ENCODE assay signal across 11 mouse cellular contexts in the genomic region with DNA sequence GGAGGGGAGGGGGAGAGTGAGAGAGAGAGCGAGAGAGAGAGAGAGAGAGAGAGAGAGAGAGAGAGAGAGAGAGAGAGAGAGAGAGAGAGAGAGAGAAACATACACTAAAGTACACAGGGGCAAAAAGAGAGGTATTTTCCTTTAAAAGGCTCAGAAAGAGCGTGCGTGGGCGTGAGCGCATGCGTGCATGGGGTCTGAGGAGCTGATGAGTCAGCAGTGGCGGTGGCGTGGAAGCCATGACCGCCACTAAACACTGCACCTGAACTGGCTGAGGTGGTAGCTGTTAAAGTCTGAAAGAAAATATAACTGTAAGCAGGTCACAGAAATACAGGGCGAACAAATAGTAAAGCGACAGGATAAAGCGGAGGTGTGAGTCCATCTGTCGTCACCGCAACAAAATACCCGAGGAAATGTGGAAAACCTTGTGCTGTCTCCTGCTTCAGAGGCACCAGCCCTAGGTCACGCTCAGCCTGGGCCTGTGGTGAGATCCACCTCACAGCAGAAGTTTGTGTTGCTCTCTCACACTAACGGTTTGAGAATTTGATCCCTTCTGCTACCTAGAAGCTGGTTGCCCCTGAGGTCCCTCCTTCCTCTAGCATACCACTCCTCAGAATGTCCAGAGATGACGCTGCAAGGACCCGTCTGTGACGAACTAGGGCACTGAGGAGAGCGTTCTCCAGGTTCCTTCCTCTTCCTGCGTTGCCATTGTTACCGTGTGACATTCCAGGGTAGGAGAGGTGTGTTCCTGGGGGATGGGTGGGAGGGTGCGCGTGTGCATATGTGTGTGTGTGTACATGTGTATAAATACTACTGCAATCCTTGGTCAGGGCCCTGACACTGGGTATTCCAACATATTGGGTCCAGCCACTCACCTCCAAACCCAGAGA. TPM values are rescaled to one million over a fixed set of nuclear protein-coding genes. Genes with fewer than 3 reads are reported as not detected.
DNase-seq lines count a peak whose midpoint lies in the region; ATAC-seq and TF ChIP-seq lines count a peak whose summit lies in the region.
"Had no signal": no experiment of that assay in that cellular context is flagged by ENCODE, and none has a peak within 500 bp of the region (broad histone marks: within the 10 kb centered on the region; RNA-seq: fewer than 3 reads in every experiment).

No protein-coding gene starts in this region.

- peak; percentile 36; the same call in 1 of the 2 replicates for ATAC-seq in intestine, embryonic 14.5 days (replicated peaks; ENCODE audit: low FRiP score, low TSS enrichment, low read depth)
- ATAC-seq in intestine, postnatal 0 days, result no peak
- ATAC-seq in heart, embryonic 14.5 days (ENCODE audit: insufficient number of reproducible peaks, insufficient read depth, low FRiP score, low read depth), result no peak
- ATAC-seq: Patski had no signal

- WGBS in intestine, embryonic 14.5 days, result 59% methylated on average over 24 of the region's 25 CpGs
- WGBS in intestine, postnatal 0 days, result 73% methylated on average over 24 of the region's 25 CpGs
- 49% methylated on average over 24 of the region's 25 CpGs for WGBS in heart, embryonic 14.5 days
- WGBS in hindbrain, embryonic 10.5 days, result 73% methylated on average over 24 of the region's 25 CpGs

- no peak for TF ChIP-seq CTCF in intestine, postnatal 0 days (IDR thresholded peaks at IDR 0.05; ENCODE audit: low read depth)

- H3K36me3 ChIP-seq in intestine, embryonic 14.5 days (ENCODE audit: control insufficient read depth, insufficient read depth, low read length), result no peaks in the 10 kb centered on the region
- no peaks in the 10 kb centered on the region for H3K36me3 ChIP-seq in intestine, postnatal 0 days (ENCODE audit: control insufficient read depth, insufficient read depth)
- H3K36me3 ChIP-seq in heart, embryonic 14.5 days (ENCODE audit: control insufficient read depth, insufficient read depth, low read length), result no peaks in the 10 kb centered on the region
- H3K36me3 ChIP-seq in splenic B cell, adult 2 months (ENCODE audit: control insufficient read depth, insufficient read depth, low read length, poor library complexity, severe bottlenecking), result no peaks in the 10 kb centered on the region
- H3K36me3 ChIP-seq in hindbrain, embryonic 10.5 days, result no peaks in the 10 kb centered on the region
- H3K36me3 ChIP-seq: hindbrain, embryonic 13.5 days had no signal

- DNase-seq in intestine, embryonic 14.5 days (ENCODE audit: low spot score), result no peak
- DNase-seq in ovary, postnatal 14 days (ENCODE audit: low spot score), result peak; percentile 9
- no peak for DNase-seq in ovary, adult 18-20 months (ENCODE audit: low spot score)
- peak; percentile 7 for DNase-seq in splenic B cell, adult 2 months (ENCODE audit: low read depth, low spot score)
- no peak for DNase-seq in hindbrain, embryonic 10.5 days (ENCODE audit: low spot score)
- no peak for DNase-seq in cerebellum, postnatal 25 days

- H3K27me3 ChIP-seq in intestine, embryonic 14.5 days (replicated peaks; ENCODE audit: control insufficient read depth, insufficient read depth, low read length), result 0 out of 2 replicates have a peak, but pooled peaks cover 2% of the 10 kb centered on the region
- H3K27me3 ChIP-seq in intestine, postnatal 0 days (replicated peaks; ENCODE audit: control insufficient read depth, insufficient read depth, low read length), result no peaks in the 10 kb centered on the region
- H3K27me3 ChIP-seq in heart, embryonic 14.5 days (ENCODE audit: control insufficient read depth, insufficient read depth, low read length), result no peaks in the 10 kb centered on the region
- H3K27me3 ChIP-seq in splenic B cell, adult 2 months (ENCODE audit: control insufficient read depth, insufficient read depth, low read length, poor library complexity, severe bottlenecking), result no peaks in the 10 kb centered on the region
- peaks cover 13% of the 10 kb centered on the region; the same call in 1 of the 2 replicates for H3K27me3 ChIP-seq in hindbrain, embryonic 10.5 days (ENCODE audit: insufficient read depth, poor library complexity, severe bottlenecking)

- 0 out of 2 replicates have a peak overlapping the region, but pooled peaks have one; percentile 10 for H3K4me3 ChIP-seq in intestine, embryonic 14.5 days (ENCODE audit: low read depth, low read length)
- H3K4me3 ChIP-seq in intestine, postnatal 0 days (ENCODE audit: low read depth, low read length), result no peak overlapping the region
- peak overlapping the region; percentile 26 to 29 for H3K4me3 ChIP-seq in heart, embryonic 14.5 days (ENCODE audit: control insufficient read depth in 1 of 2, insufficient read depth in 1 of 2, low read depth in 1 of 2, low read length in 2 of 2)
- no peak overlapping the region for H3K4me3 ChIP-seq in hindbrain, embryonic 10.5 days
- H3K4me3 ChIP-seq: hindbrain, embryonic 13.5 days had no signal

- H3K4me2 ChIP-seq in intestine, embryonic 14.5 days (ENCODE audit: low read length), result peak overlapping the region; percentile 25; the same call in 1 of the 2 replicates
- no peak overlapping the region for H3K4me2 ChIP-seq in intestine, postnatal 0 days (replicated peaks; ENCODE audit: low read depth)
- peak overlapping the region; percentile 50 for H3K4me2 ChIP-seq in heart, embryonic 14.5 days (ENCODE audit: low read length)
- H3K4me2 ChIP-seq: hindbrain, embryonic 13.5 days had no signal

- H3K27ac ChIP-seq in intestine, embryonic 14.5 days (ENCODE audit: low read depth), result no peak overlapping the region
- H3K27ac ChIP-seq in intestine, postnatal 0 days (ENCODE audit: low read depth, low read length), result no peak overlapping the region
- H3K27ac ChIP-seq in heart, embryonic 14.5 days (replicated peaks in 1 of 2; ENCODE audit: control insufficient read depth in 1 of 2, insufficient read depth in 1 of 2, low read depth in 2 of 2, low read length in 2 of 2), result no peak overlapping the region
- H3K27ac ChIP-seq in hindbrain, embryonic 10.5 days, result no peak overlapping the region
- H3K27ac ChIP-seq: hindbrain, embryonic 13.5 days had no signal

- H3K9ac ChIP-seq in intestine, embryonic 14.5 days (ENCODE audit: low read length), result no peak overlapping the region
- H3K9ac ChIP-seq in intestine, postnatal 0 days (ENCODE audit: low read depth, low read length), result no peak overlapping the region
- H3K9ac ChIP-seq in heart, embryonic 14.5 days (ENCODE audit: low read length), result 0 out of 2 replicates have a peak overlapping the region, but pooled peaks have one; percentile 38
- H3K9ac ChIP-seq: hindbrain, embryonic 13.5 days had no signal

- no peaks in the 10 kb centered on the region; the same call in 1 of the 2 replicates for H3K4me1 ChIP-seq in intestine, embryonic 14.5 days (replicated peaks; ENCODE audit: control insufficient read depth, insufficient read depth, low read length)
- H3K4me1 ChIP-seq in intestine, postnatal 0 days (replicated peaks; ENCODE audit: control insufficient read depth, insufficient read depth, low read length), result no peaks in the 10 kb centered on the region
- no peaks in the 10 kb centered on the region for H3K4me1 ChIP-seq in heart, embryonic 14.5 days (ENCODE audit: control insufficient read depth in 2 of 2, insufficient read depth in 2 of 2, low read length in 2 of 2)
- no peaks in the 10 kb centered on the region for H3K4me1 ChIP-seq in hindbrain, embryonic 10.5 days (replicated peaks)
- H3K4me1 ChIP-seq: hindbrain, embryonic 13.5 days had no signal

- H3K9me3 ChIP-seq in intestine, embryonic 14.5 days (ENCODE audit: control insufficient read depth, low read length), result no peaks in the 10 kb centered on the region
- H3K9me3 ChIP-seq in intestine, postnatal 0 days (ENCODE audit: control insufficient read depth), result no peaks in the 10 kb centered on the region
- no peaks in the 10 kb centered on the region for H3K9me3 ChIP-seq in heart, embryonic 14.5 days (ENCODE audit: control insufficient read depth, low read length)
- H3K9me3 ChIP-seq in hindbrain, embryonic 10.5 days, result no peaks in the 10 kb centered on the region
- H3K9me3 ChIP-seq: hindbrain, embryonic 13.5 days had no signal

RNA-seq across cellular contexts. Expression of a gene that starts 38.8 kb away (rescaled TPM):
- polyA plus RNA-seq in intestine, embryonic 14.5 days (2014; fragmentation: Nextera tagmentation; extraction: Ambion mirVana), result 1.4 TPM in 1 of 2 replicates, not detected in the other
- not detected in 2 replicates for polyA plus RNA-seq in intestine, postnatal 0 days (2015; fragmentation: Nextera tagmentation; extraction: Ambion mirVana)
- 0.05 TPM in 1 of 2 replicates, not detected in the other for polyA plus RNA-seq in heart, embryonic 14.5 days (2014; fragmentation: Nextera tagmentation; extraction: Ambion mirVana)
- polyA plus RNA-seq in hindbrain, embryonic 10.5 days (2016; fragmentation: Nextera tagmentation; extraction: Ambion mirVana), result 8.1 and 9.8 TPM in 2 replicates
- polyA plus RNA-seq: Patski; spleen, adult 2 months had no signal

Comparison
In these comparisons a context has a peak if more than half of its experiments do, and no peak if none do; other contexts are left out.
1. DNase-seq: peak in ovary, postnatal 14 days (single experiment) and splenic B cell, adult 2 months (single experiment); none in intestine, embryonic 14.5 days (single experiment), ovary, adult 18-20 months (single experiment), hindbrain, embryonic 10.5 days (single experiment) and cerebellum, postnatal 25 days (0 of 2).
2. H3K4me3 ChIP-seq: peak in intestine, embryonic 14.5 days (single experiment) and heart, embryonic 14.5 days (2 of 2); none in intestine, postnatal 0 days (single experiment) and hindbrain, embryonic 10.5 days (single experiment).